Mouse (Mus musculus): ENCODE measurements around the gene Tmem248.

The Tmem248 gene

DNA sequence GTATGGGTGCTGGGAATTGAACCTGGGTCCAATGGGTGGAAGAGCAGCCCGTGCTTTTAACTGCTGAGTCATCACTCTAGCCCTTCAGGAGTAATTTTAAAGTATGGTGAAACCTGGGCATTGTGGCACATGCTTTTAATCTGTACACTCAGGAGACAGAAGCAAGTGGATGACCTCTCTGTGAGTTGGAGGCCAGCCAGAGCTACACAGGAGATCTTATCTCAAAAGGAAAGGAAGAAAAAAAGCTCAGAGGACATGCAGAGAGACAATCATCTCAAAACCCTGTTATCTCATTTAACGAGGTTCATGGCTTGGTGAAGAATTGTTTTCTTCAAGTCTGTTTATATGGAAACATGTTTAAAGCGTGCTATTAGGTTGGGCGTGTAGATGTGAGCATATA is 12.9 kb upstream of the Tmem248 start:
- no peak for DNase-seq (ENCODE audit: low spot score)

GRCm38 (mm10) chr5:130204560-130204959 is 12.3 kb upstream of the Tmem248 start:
- DNase-seq (ENCODE audit: low spot score): no peak

DNA sequence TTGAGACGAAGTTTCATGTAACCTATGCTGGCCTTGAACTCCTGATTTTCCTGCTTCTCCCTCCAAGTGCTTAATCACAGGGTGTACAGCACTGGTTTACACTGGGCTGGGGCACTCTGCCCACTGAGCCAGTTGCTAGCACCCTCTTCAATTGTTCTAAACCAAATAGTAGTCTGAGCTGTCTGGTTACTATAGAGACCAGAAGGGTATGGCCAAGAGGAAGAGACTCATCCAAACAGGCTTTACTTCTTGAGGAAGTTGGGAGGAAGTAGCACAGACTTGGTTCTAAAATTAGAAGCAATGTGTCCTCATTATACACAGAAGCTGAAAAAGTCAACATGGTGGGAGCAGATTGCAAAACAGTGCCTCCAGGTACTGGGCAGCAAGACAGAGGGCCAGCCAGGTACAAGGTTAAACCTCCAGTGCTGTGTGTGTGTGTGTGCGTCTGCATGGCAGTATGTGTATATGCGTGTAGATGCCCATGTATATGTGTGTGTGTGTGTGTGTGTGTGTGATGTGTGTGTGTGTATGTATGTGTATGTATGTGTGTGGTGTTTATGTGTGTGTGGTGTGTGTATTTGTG is 11.3 kb upstream of the Tmem248 start:
- no peak for DNase-seq (ENCODE audit: low spot score)

DNA sequence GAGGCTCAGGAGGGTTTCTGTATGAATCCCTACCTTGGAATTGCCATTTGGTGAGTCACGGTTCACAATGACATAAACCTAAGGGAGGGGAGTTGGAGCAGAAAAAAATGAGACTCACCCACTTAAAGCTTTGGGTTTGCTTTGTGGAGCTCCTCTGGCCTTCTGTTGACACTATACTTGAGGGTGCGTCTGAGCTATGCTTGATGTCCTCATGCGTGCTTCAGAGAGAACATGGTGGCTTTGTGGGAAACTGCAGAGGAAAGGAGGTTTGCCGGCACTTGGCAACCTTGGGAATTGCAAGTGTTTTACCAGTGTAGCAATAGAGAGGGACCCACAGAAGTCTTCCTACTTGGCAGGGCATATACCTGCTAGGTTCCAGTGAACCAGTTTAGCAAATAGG is 9.6 kb upstream of the Tmem248 start:
- no peak for DNase-seq (ENCODE audit: low spot score)

GRCm38 (mm10) chr5:130212956-130213355 is 3.9 kb upstream of the Tmem248 start:
- no peak for DNase-seq (ENCODE audit: low spot score)

GRCm38 (mm10) chr5:130217406-130217805 is 525 bp downstream of the Tmem248 start:
- DNase-seq (ENCODE audit: low spot score): no peak

DNA sequence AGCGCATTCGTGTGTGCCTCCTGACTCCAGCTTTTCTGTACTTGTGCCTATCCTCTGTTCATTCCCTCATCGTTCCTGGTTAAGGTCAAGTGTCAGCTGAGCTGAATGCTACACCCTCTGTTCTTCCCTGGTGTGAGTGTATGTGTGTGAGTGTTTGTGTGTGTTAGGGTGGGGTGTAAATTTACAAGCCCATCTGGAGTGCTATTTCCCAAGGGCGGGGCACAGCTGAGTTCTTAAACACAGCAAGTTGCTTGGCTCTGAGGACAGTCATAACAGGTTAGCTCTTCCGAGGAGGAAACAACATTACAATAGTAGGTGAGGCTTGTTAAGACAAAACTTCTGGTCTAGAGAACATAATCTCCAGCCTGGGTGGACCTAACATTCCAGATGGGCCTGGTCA is 1.5 kb downstream of the Tmem248 start:
- DNase-seq (ENCODE audit: low spot score): no peak

DNA sequence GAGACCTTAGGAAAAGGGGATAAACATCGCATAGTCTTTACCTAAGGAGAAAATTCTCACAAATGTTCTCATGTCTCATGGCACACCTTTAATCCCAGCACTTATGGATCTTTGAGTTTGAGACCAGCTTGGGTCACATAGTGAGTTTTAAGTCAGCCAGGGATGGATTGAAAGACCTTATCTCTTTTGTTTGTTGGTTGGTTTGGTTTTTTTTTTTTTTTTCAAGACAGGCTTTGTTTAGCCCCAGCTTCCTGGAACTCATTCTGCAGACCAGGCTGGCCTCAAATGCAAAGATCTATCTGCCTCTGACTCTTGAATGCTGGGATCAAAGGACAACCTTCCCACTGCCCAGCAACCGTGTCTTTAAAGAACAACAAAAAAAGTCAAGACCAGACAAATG is 4.4 kb downstream of the Tmem248 start:
- no peak for DNase-seq (ENCODE audit: low spot score)

DNA sequence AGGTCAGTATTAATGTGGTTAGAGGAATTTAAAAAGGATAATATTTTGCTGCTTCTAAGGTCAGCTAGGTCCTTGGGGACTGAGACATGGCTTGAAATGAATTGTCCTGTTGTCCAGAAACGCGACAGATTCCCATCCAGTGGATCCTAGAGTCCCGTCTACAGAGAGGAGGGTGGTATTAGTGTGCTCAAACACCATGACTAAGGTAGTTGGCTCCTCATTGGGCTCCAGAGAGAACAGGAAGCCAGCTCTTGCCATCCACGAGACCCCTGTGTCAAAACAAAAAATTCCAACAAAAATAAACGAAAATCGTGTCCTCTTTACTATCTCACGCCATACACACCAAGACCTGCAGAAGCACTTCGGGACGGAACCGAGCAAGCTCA is 4.9 kb downstream of the Tmem248 start:
- DNase-seq (ENCODE audit: low spot score): peak; percentile 14

DNA sequence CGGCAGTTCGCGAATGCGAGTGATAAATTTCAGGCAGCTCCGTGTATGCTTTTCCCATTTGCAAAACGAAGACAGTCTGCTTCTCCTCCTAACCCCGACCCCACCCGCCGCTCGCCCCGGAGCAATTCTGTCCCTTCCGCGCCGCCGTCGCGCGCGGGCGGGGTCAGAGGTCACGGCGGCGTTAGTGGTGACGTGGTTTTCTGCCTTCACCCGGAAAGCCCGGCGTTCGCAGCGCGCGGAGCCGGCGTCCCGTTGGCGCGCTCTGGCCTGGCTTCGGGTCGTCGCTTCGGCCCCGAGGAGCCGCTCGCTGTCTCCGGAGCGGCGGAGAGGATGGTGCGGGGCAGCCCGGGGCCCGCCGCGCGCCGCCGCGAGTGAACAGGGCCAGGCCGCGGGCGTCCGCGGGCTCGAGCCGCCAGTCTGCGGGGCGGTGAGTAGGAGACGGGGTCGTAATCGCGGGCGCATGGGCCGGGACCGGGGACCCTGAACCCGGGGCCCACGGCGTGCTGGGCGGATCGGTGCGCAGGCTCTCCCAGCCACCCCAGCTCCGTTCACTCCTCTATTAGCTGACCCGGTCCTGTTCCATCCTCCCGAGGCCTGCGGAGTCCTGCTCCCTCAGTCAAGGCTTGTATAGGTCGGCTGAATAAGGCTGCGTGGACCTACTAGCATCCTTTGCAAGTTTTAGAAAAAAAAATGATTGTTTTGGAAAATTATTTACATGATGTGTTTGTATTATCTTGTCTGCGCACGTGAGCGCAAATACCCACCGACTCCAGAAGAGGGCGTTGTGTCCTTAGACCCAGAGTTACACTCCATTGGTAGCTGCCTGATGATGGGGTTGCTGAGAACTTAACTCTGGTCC is 5.5 kb downstream of the Tmem248 start:
- DNase-seq (ENCODE audit: low spot score): peak; percentile 87

- no peak for DNase-seq (ENCODE audit: low spot score)
Measured at GRCm38 (mm10) chr5:130226790-130227189, 9.9 kb downstream of the Tmem248 start.

DNA sequence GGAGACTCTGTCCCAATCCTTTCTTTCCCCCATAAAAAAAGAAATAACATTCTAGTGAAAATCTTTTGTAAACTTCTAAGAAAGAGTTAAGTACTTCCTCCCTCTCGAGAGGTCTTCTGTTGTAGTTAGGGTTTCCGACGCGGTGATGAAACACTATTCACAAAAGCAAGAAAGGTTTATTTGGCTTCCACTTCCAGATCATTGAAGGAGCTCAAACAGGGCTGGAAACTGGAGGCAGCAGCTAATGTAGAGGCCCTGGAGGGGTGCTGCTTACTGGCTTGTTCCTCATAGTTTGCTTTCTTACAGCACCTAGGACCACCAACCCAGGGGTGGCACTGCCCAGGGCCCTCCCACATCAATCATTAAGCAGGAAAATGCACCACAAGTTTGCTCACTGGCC is 11.2 kb downstream of the Tmem248 start:
- DNase-seq (ENCODE audit: low spot score): no peak

DNA sequence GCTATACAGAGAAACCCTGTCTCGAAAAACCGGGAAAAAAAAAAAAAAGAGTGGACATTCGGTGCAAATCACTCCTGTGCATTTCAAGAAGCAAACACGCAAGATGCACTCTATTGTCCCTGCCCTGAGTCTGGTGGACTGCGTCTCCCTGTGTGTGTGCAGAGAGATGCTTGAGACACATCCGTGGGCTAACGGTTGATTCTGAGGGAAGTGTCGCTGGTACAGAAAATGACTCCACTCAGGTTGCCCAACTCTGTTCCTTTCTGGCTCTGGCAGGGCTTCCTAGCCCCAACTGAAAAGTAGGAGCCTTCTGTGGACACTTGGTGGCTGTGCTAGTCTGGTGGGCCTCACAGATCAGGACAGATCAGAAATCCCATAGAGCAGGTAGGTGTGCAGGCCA is 19.4 kb downstream of the Tmem248 start:
- DNase-seq (ENCODE audit: low spot score): no peak

DNA sequence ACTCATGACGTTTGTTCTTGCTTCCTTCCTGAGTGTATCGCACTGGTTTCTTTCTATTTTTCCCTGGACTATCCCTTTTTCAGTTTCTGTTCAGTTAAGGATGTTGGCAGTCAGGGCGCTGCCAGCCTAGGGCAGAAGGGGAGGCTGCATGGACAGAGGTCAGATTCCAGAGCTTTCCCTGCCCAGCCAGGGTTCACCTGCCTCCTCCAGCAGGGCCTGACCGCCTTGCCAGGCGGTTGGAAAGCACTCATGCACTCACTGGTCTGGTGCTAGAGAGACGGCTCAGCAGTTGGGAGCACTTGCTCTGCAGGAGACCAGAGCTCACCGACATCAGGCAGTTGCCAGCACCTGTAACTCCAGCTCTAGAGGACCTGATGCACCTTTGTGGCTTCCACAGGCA is 22.4 kb downstream of the Tmem248 start:
- no peak for DNase-seq (ENCODE audit: low spot score)

DNA sequence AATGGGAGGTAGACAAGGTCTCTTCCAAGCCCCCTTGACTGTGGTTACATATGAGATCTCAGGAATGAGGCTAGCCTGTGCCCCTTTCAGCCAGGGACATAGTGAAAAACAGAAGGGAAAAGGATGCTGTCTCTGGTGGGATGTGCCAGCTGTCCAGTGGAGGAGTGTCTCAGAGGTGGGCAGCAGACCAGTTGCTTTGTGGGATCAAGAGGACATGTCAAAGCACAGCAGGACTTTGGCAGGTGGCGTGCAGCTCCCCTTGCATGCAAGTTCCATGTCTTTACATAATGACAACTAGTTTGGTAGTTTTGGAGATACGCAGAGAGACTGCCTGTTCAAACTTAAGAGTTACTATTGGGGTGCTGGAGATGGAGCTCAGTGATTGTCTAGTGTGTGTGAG is 23.0 kb downstream of the Tmem248 start:
- DNase-seq (ENCODE audit: low spot score): no peak

- no peak for DNase-seq (ENCODE audit: low spot score)
Measured at GRCm38 (mm10) chr5:130241426-130241825, 24.5 kb downstream of the Tmem248 start.

DNA sequence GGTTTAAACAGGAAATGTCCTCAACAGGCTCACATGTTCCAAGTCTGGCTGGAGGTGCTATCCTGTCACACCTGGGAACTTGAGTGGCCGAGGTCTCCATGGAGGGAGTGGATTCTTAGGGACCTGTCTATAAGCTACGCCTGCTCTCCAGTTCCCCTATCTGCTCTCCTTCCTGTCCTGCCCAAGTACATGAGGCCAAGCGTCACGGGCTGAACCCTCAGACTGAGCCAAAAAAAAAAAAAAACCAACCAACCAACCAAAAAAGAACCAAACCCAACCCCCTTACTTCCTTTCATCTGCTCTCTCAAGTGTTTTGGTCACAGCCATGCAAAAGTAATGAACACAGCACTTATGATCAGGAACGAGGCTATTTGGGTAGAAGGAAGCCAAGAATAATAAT is 30.9 kb downstream of the Tmem248 start:
- DNase-seq (ENCODE audit: low spot score): no peak

DNA sequence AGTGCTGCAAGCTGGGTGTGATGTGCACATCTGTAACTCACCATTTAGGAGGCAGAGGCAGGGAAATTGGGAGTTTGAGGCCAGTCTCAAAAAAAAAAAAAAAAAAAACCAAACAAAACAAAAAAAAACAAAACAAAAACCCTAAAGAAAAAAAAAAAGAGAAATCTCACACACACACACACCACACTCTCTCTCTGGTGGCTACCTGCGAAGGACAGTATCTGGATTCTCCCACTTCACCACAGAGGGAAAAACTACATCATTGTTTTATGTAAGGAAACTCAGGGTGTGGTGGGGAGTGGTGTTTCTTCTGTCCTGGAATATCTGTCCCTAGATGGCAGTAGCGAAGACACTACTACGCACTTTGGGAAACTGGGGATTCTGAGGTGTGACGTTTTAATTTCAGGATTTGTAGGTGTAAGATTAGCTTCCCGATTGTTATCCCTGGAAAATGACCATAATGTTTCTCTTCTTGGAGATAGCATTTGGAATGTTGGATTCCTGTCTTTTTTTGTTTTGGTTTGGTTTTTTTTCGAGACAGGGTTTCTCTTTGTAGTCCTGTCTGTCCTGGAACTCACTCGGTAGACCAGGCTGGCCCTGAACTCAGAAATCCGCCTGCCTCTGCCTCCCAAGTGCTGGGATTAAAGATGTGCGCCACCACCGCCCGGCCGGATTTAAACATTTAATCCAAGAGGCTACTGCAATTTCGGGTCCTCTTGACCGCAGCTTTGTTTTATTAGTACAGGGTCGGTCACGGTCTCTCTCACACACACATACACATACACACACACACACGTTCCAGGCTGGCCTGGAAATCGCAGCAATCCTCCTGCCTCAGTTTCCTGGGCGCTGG is 37.5 kb downstream of the Tmem248 start:
- peak; percentile 47 for DNase-seq (ENCODE audit: low spot score)

DNA sequence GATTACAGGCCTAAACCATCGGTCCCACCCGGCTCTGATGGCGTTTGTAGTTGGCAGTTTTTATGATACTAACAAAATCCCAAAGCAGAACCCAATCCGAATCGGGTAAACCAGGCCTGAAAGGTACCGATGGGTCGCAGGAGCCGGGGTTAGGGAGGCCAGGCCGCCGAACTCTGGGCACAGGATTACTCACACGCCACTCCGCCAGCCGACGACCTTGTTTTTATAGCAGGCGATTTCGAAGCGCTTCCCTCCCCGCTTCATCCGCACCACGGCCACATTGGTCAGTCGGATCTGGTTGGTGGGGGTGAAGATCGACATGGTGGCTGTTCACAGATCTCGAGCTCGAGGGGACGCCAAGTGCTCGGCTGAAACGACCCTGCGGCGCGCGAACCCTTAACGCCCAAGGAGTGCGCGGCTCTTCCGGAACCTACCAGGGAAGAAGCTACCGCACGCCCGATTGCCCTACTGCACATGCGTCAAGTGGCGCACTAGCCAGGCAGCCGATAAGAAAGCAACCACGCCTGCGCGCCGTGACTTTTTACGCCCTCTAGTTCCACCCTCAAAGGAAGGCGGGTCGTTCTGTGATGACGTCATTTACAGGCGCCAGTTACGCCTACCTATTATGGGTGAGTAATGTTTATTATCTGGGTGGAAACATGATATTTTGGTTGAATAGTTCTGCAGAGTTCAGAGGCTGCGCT is 38.3 kb downstream of the Tmem248 start, which contains the start of the genes Sbds and Tyw1:
Gene Sbds (minus strand): TSS at position 514 of the 704 bp plus-strand sequence.
Gene Tyw1 (plus strand): TSS at position 603 of the 704 bp plus-strand sequence.
- DNase-seq (ENCODE audit: low spot score): peak; percentile 100

DNA sequence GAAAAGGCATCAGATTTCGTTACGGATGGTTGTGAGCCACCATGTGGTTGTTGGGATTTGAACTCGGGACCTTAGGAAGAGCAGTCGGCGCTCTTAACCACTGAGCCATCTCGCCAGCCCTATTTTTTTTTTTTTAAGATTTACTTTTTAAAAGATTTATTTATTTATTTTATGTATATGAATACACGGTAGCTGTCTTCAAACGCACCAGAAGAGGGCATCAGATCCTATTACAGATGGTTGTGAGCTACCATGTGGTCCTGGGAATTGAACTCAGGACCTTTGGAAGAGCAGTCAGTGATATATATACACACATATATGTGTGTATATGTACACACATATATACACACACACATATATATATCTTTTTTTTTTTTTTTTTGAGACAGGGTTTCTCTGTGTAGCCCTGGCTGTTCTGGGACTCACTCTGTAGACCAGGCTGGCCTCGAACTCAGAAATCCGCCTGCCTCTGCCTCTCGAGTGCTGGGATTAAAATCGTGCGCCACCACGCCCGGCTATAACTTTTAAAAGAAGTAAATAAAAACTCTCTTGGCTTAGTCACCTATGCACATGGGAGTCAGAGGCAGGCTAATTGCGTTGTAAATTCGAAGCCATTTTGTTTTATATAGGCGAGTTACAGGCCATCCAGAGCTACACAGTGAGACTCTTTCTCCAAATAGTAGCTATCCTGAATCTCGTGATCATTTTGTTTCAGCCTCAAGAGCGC is 39.1 kb downstream of the Tmem248 start:
- peak; percentile 31 for DNase-seq (ENCODE audit: low spot score)

GRCm38 (mm10) chr5:130256678-130257271 is 39.9 kb downstream of the Tmem248 start:
- DNase-seq (ENCODE audit: low spot score): peak; percentile 98

Data from c-Kit-positive CD71-positive TER-119-positive erythroid progenitor cells, embryonic 14.5 days (primary cell).